Mouse (Mus musculus) liver, postnatal 0 days (tissue): ENCODE data around the gene Mtrr. TPM values are rescaled to one million over a fixed set of nuclear protein-coding genes. Genes with fewer than 3 reads are reported as not detected.

ENCODE experiments used
- ATAC-seq: fragments of 200-750 bp; cut with Nextera tagmentation; 2 replicates; pipeline ENCODE4 v1.8.0; 2017; ENCODE audit warnings: mild to moderate bottlenecking, moderate library complexity
- DNase-seq: peaks from one replicate; pipeline ENCODE4 v3.0.0-alpha.2; 2016
- H3K27ac ChIP-seq: fragments of 300-500 bp; sonication (generic); 2 replicates; pipeline ENCODE4 v1.5.1; 2014; ENCODE audit warnings: antibody characterized with exemption, moderate library complexity, mild to moderate bottlenecking, low read depth
- H3K27me3 ChIP-seq: fragments of 300-500 bp; sonication (generic); 2 replicates; pipeline ENCODE4 v1.6.1; 2014; ENCODE audit warnings: low read length, control low read depth, mixed read lengths; ENCODE audit not compliant: insufficient read depth
- H3K36me3 ChIP-seq: fragments of 300-500 bp; sonication (generic); replicated peaks from 2 replicates; pipeline ENCODE4 v1.6.1; 2014; ENCODE audit warnings: mild to moderate bottlenecking, control low read depth, low read length, moderate library complexity, mixed read lengths; ENCODE audit not compliant: insufficient read depth
- H3K4me1 ChIP-seq: fragments of 300-500 bp; sonication (generic); 2 replicates; pipeline ENCODE4 v1.6.1; 2014; ENCODE audit warnings: antibody characterized with exemption, mild to moderate bottlenecking, control low read depth; ENCODE audit not compliant: insufficient read depth
- H3K4me2 ChIP-seq: fragments of 300-500 bp; sonication (generic); 2 replicates; pipeline ENCODE4 v1.6.1; 2014; ENCODE audit warnings: low read depth, mild to moderate bottlenecking, low read length, moderate library complexity, mixed read lengths
- H3K4me3 ChIP-seq: fragments of 300-500 bp; sonication (generic); 2 replicates; pipeline ENCODE4 v1.5.1; 2014; ENCODE audit warnings: low read depth, low read length
- H3K9ac ChIP-seq: fragments of 300-500 bp; sonication (generic); replicated peaks from 2 replicates; pipeline ENCODE4 v1.6.1; 2014; ENCODE audit warnings: mild to moderate bottlenecking, moderate library complexity
- H3K9me3 ChIP-seq: fragments of 300-500 bp; sonication (generic); 2 replicates; pipeline ENCODE4 v1.6.1; 2016; ENCODE audit warnings: mild to moderate bottlenecking, control low read depth, low read length, mixed read lengths
- CTCF ChIP-seq: sonication (generic); IDR thresholded peaks from 2 replicates; pipeline ENCODE4 v1.5.1; 2016; ENCODE audit warnings: antibody characterized with exemption, low read depth
- EP300 ChIP-seq: IDR thresholded peaks from 2 replicates; pipeline ENCODE4 v1.6.1; 2016; ENCODE audit warnings: antibody characterized with exemption, low read depth, mild to moderate bottlenecking
- WGBS: fragments of 180-500 bp; shearing (Covaris S2); extraction: QIAGEN DNeasy Blood & Tissue Kit; methylation state at CpG from one replicate; pipeline ENCODE4 v1.1.7; 2014; ENCODE audit not compliant: insufficient replicate concordance; 5-methylcytosine and 5-hydroxymethylcytosine counted together
- polyA plus RNA-seq: library from polyadenylated mRNA; unstranded; fragments of >200 nt; fragmentation: Nextera tagmentation; extraction: Ambion mirVana; gene quantifications from 2 replicates; pipeline ENCODE4 v1.2.1, GENCODE M21; 2015

Gene Mtrr
- polyA plus RNA-seq, 1 experiment from 2014 or later, result 6.4 TPM

DNA sequence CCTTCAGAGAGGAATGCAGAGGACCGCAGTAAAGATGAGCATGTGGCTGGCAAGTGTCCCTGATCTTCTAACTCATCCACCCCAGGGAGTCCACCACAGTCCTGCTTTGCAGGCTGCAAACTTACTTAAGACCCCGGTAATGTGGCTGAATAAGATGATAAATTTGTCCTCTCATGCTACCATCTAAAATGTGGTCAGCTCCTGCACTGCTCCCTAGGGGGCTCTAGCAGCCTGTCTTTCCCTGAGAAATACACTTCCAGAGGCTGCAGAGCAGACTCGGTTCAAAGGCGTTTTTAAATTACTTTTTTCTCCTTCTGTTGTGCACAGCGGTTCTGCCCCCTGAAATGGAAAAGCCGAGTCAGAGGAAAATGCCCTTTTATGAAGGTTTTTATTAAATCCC, 19.2 kb upstream of the Mtrr start:
- Histone ChIP-seq H3K27ac (no peak overlapping the region), H3K9me3 (no peaks in the 10 kb centered on the region), H3K27me3 (no peaks in the 10 kb centered on the region), H3K4me2 (no peak overlapping the region), H3K36me3 (no peaks in the 10 kb centered on the region), H3K4me1 (no peaks in the 10 kb centered on the region; the same call in 1 of the 2 replicates), H3K9ac (no peak overlapping the region), H3K4me3 (no peak overlapping the region)
- ATAC-seq (no peak), DNase-seq (no peak)
- no peak for TF ChIP-seq EP300
- peak; percentile 51 for TF ChIP-seq CTCF
- 26% methylated on average over 6 of the region's 6 CpGs for WGBS

DNA sequence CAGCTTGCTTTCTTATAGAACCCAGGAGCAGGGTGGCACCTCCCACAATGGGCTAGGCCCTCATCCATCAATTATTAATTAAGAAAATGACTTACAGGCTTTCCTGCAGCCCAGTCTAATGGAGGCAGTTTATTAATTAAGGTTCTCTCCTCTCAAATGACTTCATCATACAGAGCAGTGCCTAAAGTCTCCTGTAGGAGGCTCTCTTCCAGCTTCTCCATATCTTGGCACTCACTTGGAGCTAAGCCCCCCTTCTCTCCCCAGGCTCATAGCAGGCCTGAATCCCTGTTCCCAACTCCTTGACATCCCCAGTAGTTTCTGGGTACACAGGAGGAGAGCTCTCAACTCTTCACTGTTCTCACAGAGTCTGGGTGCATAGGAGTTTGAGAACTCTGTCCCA, 17.0 kb upstream of the Mtrr start:
- ATAC-seq (no peak), DNase-seq (no peak)
- no peaks in the 10 kb centered on the region for H3K27me3 ChIP-seq
- H3K9ac ChIP-seq, result no peak overlapping the region
- no peaks in the 10 kb centered on the region; the same call in 1 of the 2 replicates for H3K4me1 ChIP-seq
- no peak overlapping the region for H3K4me3 ChIP-seq
- no peak overlapping the region for H3K27ac ChIP-seq
- no peaks in the 10 kb centered on the region for H3K9me3 ChIP-seq
- TF ChIP-seq EP300, result no peak
- TF ChIP-seq CTCF, result 0 out of 2 replicates have a peak, but pooled peaks have one; percentile 10
- no peak overlapping the region for H3K4me2 ChIP-seq
- H3K36me3 ChIP-seq, result no peaks in the 10 kb centered on the region

DNA sequence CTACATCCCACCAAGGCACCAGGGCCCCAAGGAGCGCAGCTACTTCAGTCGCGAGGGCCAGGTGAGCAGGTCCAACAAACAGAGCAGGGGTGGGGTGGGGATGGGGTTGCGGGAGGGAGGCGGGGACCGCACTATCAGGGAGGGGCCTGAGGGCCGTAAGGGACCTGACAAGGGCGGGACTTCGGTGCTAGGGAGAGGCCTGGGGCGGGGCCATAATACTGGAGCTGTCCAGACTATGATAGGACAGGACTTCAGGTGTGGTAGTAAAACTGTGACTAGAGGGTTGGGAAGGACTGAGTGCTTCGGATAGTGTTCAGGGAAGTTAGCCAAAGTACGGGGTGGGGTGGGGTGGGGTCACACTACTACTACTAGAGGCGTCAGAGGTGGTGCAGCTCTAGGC, 15.7 kb upstream of the Mtrr start:
- Histone ChIP-seq H3K36me3 (peaks cover 4% of the 10 kb centered on the region), H3K27ac (no peak overlapping the region), H3K4me3 (no peak overlapping the region), H3K4me2 (no peak overlapping the region), H3K27me3 (no peaks in the 10 kb centered on the region), H3K9ac (no peak overlapping the region), H3K4me1 (no peaks in the 10 kb centered on the region; the same call in 1 of the 2 replicates), H3K9me3 (no peaks in the 10 kb centered on the region)
- TF ChIP-seq EP300 (no peak), CTCF (no peak)
- peak; percentile 55 for ATAC-seq
- WGBS, result 19% methylated on average over 13 of the region's 13 CpGs
- DNase-seq, result no peak

DNA sequence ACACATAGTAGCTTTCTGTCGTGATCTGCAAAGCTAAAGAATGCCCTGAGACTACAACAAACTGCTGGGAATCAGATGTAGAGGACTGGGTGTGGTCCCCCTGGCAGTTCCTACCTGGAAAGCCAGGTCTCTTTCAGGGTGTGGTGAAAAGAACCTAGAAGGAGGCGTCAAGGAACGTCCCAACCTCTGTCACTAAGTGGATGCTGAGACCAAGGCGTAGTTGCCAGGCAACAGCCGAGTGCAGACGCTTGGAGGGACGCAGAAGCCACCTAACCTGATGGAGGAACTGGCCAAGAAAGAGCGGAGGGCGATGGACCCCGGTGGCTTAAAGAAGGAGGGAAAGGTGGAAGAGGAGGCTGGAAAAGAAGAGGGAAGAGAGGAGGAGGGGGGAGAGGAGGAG, 15.2 kb upstream of the Mtrr start, which contains the start of gene 1700001L19Rik:
Gene 1700001L19Rik, plus strand, starts transcription at position 223 of the 400 bp plus-strand sequence.
- no peaks in the 10 kb centered on the region for H3K9me3 ChIP-seq
- 13% methylated on average over 10 of the region's 10 CpGs for WGBS
- no peak within 1 kb of the TSS for H3K27ac ChIP-seq
- H3K4me3 ChIP-seq, result no peak within 1 kb of the TSS
- TF ChIP-seq EP300 (no peak), CTCF (no peak)
- no peak for DNase-seq
- H3K9ac ChIP-seq, result no peak within 1 kb of the TSS
- no peak within 1 kb of the TSS for H3K4me2 ChIP-seq
- ATAC-seq, result no peak
- H3K27me3 ChIP-seq, result no peaks in the 10 kb centered on the region
- H3K4me1 ChIP-seq, result no peaks in the 10 kb centered on the region; the same call in 1 of the 2 replicates
- H3K36me3 ChIP-seq, result peaks cover 7% of the 10 kb centered on the region

DNA sequence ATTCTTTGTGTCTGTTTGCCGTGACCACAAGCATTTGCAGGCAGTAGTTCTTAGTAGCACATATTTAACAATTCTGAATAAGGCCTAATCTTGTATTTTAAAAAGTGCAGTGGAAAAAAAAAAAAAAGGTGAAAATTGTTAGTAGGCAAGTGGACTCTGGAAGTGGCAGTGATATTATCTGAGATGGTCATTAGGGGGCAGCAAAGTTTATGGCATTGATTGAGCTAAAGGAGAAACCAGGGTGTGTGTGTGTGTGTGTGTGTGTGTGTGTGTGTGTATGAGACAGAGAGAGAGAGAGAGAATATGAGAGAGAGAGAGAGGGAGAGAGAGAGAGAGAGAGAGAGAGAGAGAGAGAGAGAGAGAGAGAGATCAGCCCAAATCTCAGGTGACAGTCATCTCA, 11.8 kb upstream of the Mtrr start:
- 68% methylated on average over 1 of the region's 1 CpGs for WGBS
- no peak for DNase-seq

DNA sequence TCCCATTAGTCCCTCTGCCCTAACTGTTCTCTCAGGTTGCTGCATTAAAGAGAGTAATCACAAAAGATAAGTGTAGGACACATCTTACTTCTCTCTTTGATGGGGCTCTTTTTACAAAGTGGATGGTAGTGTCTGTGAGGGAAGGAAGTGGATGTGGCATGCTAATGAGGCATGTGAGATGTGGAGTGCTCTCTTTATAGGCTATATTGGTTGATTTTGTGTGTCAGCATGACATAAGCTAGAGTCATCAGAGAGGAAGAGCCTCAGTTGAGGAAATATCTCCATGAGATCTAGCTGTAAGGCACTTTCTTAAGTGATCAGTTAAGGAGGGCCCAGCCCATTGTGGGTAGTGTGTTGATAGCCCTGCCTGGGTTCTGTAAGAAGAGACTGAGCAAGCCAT, 6.4 kb upstream of the Mtrr start:
- H3K9ac ChIP-seq, result no peak overlapping the region
- H3K4me2 ChIP-seq, result no peak overlapping the region
- DNase-seq (no peak), ATAC-seq (no peak)
- H3K27me3 ChIP-seq, result no peaks in the 10 kb centered on the region
- H3K4me1 ChIP-seq, result no peaks in the 10 kb centered on the region
- H3K4me3 ChIP-seq, result no peak overlapping the region
- no peaks in the 10 kb centered on the region for H3K9me3 ChIP-seq
- TF ChIP-seq EP300, result no peak
- no peak for TF ChIP-seq CTCF
- H3K27ac ChIP-seq, result no peak overlapping the region
- peaks cover 58% of the 10 kb centered on the region for H3K36me3 ChIP-seq

More for the DNA sequence above, 11.8 kb upstream of the Mtrr start:
- no peak for ATAC-seq
- Histone ChIP-seq H3K9me3 (no peaks in the 10 kb centered on the region), H3K27ac (no peak overlapping the region), H3K4me1 (no peaks in the 10 kb centered on the region; the same call in 1 of the 2 replicates), H3K4me2 (no peak overlapping the region), H3K36me3 (peaks cover 28% of the 10 kb centered on the region), H3K9ac (no peak overlapping the region), H3K4me3 (no peak overlapping the region), H3K27me3 (no peaks in the 10 kb centered on the region)
- TF ChIP-seq EP300 (no peak), CTCF (0 out of 2 replicates have a peak, but pooled peaks have one; percentile 35)

DNA sequence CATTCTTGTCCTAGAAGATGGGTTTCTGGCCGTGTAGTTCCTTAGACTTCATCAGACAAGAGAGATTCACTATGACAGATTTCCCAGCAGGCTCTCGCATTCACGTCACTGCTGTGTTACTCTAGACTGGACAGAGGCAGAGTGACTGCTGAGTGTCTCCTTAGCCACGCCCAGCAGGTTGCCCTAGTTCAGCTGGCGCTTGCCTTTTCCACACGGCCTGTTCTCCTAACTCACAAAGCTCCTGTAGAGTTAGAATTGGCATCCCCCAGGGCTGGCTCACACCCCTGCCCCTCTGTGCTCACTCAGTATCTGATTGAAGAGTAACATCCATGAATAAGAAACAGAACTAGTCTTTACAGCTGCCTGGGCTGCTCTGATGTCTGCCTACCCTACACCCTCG, 3.5 kb upstream of the Mtrr start:
- DNase-seq, result no peak
- WGBS, result 81% methylated on average over 7 of the region's 7 CpGs
- Histone ChIP-seq H3K27ac (no peak overlapping the region), H3K4me2 (no peak overlapping the region), H3K36me3 (peaks cover 44% of the 10 kb centered on the region), H3K9me3 (no peaks in the 10 kb centered on the region), H3K4me1 (peaks cover 7% of the 10 kb centered on the region), H3K4me3 (no peak overlapping the region), H3K27me3 (no peaks in the 10 kb centered on the region), H3K9ac (no peak overlapping the region)
- no peak for ATAC-seq
- TF ChIP-seq CTCF (no peak), EP300 (no peak)
